Mouse (Mus musculus) heart, embryonic 14.5 days (tissue): Measurements from ENCODE around the gene Cnnm3. TPM values are rescaled to one million over a fixed set of nuclear protein-coding genes. Genes with fewer than 3 reads are reported as not detected.
A peak's percentile ranks its signal among the peaks of the same experiment; 100 is the strongest.

ENCODE experiments used
- ATAC-seq: fragments of 200-750 bp; cut with Nextera tagmentation; 2 replicates; pipeline ENCODE4 v1.8.0; 2017; ENCODE audit warnings: low read depth, moderate TSS enrichment; ENCODE audit not compliant: insufficient number of reproducible peaks, insufficient read depth, low FRiP score
- H3K27ac ChIP-seq, 2 experiments: fragments of 200-500 bp in 1 of 2; fragments of 300-500 bp in 1 of 2; sonication (generic) in 1 of 2; replicated peaks in 1 of 2; 2 replicates each; pipeline ENCODE4 v1.5.1; 2012 to 2014; ENCODE audit warnings: low read depth in 2 of 2, low read length in 2 of 2, control low read depth in 1 of 2, mild to moderate bottlenecking in 1 of 2, mixed read lengths in 1 of 2; ENCODE audit not compliant: control insufficient read depth in 1 of 2, insufficient read depth in 1 of 2
- H3K27me3 ChIP-seq: fragments of 300-500 bp; sonication (generic); 2 replicates; pipeline ENCODE4 v1.6.1; 2014; ENCODE audit warnings: mild to moderate bottlenecking, low read length, control low read depth; ENCODE audit not compliant: control insufficient read depth, insufficient read depth
- H3K36me3 ChIP-seq: fragments of 300-500 bp; sonication (generic); 2 replicates; pipeline ENCODE4 v1.6.1; 2014; ENCODE audit warnings: mild to moderate bottlenecking, control low read depth, low read length, mixed read lengths; ENCODE audit not compliant: control insufficient read depth, insufficient read depth
- H3K4me1 ChIP-seq, 2 experiments: fragments of 200-500 bp in 1 of 2; fragments of 300-500 bp in 1 of 2; sonication (generic) in 1 of 2; 2 replicates each; pipeline ENCODE4 v1.6.1; 2012 to 2014; ENCODE audit warnings: low read length in 2 of 2, control low read depth in 1 of 2, mixed read lengths in 1 of 2; ENCODE audit not compliant: control insufficient read depth in 2 of 2, insufficient read depth in 2 of 2
- H3K4me2 ChIP-seq: fragments of 300-500 bp; sonication (generic); 2 replicates; pipeline ENCODE4 v1.6.1; 2014; ENCODE audit warnings: mild to moderate bottlenecking, low read length
- H3K4me3 ChIP-seq, 2 experiments: fragments of 200-500 bp in 1 of 2; fragments of 300-500 bp in 1 of 2; sonication (generic) in 1 of 2; 2 replicates each; pipeline ENCODE4 v1.5.1; 2012 to 2014; ENCODE audit warnings: low read length in 2 of 2, mild to moderate bottlenecking in 2 of 2, control low read depth in 1 of 2, low read depth in 1 of 2, moderate library complexity in 1 of 2; ENCODE audit not compliant: control insufficient read depth in 1 of 2, insufficient read depth in 1 of 2
- H3K9ac ChIP-seq: fragments of 300-500 bp; sonication (generic); 2 replicates; pipeline ENCODE4 v1.6.1; 2014; ENCODE audit warnings: mild to moderate bottlenecking, low read length
- H3K9me3 ChIP-seq: fragments of 300-500 bp; sonication (generic); 2 replicates; pipeline ENCODE4 v1.6.1; 2016; ENCODE audit warnings: low read length, control low read depth; ENCODE audit not compliant: control insufficient read depth
- WGBS: fragments of 180-500 bp; shearing (Covaris S2); extraction: QIAGEN DNeasy Blood & Tissue Kit; methylation state at CpG from one replicate; pipeline ENCODE4 v1.1.7; 2014; 5-methylcytosine and 5-hydroxymethylcytosine counted together
- polyA plus RNA-seq: library from polyadenylated mRNA; unstranded; fragments of >200 nt; fragmentation: Nextera tagmentation; extraction: Ambion mirVana; gene quantifications from 2 replicates; pipeline ENCODE4 v1.2.1, GENCODE M21; 2014

The Cnnm3 gene
- polyA plus RNA-seq, 1 experiment from 2014 or later: 3.7 TPM

- Histone ChIP-seq H3K4me1 (peaks cover 33 to 57% of the 10 kb centered on the region in 2 experiments), H3K9ac (no peak overlapping the region), H3K4me3 (no peak overlapping the region), H3K9me3 (no peaks in the 10 kb centered on the region), H3K36me3 (peaks cover 39% of the 10 kb centered on the region), H3K4me2 (no peak overlapping the region), H3K27ac (no peak overlapping the region), H3K27me3 (no peaks in the 10 kb centered on the region)
- ATAC-seq: no peak
- 88% methylated on average over 4 of the region's 4 CpGs for WGBS
These were observed 17.6 kb downstream of the Cnnm3 start for GRCm38 (mm10) chr1:36529274-36529673.

- H3K9ac ChIP-seq: no peak overlapping the region
- 93% methylated on average over 4 of the region's 4 CpGs for WGBS
- H3K27me3 ChIP-seq: no peaks in the 10 kb centered on the region
- no peak for ATAC-seq
- peak overlapping the region; percentile 24 to 57; a peak in 3 of 4 replicates for H3K27ac ChIP-seq
- peaks cover 33% of the 10 kb centered on the region for H3K36me3 ChIP-seq
- no peak overlapping the region for H3K4me3 ChIP-seq
- H3K4me2 ChIP-seq: no peak overlapping the region
- no peaks in the 10 kb centered on the region for H3K9me3 ChIP-seq
- peaks cover 37 to 58% of the 10 kb centered on the region in 2 experiments for H3K4me1 ChIP-seq
These were observed 18.2 kb downstream of the Cnnm3 start for GRCm38 (mm10) chr1:36529875-36530274.

- no peak overlapping the region for H3K4me3 ChIP-seq
- H3K4me1 ChIP-seq: peaks cover 43 to 64% of the 10 kb centered on the region in 2 experiments
- no peak overlapping the region for H3K9ac ChIP-seq
- H3K27ac ChIP-seq: peak overlapping the region; percentile 24 to 57
- H3K4me2 ChIP-seq: no peak overlapping the region
- no peaks in the 10 kb centered on the region for H3K27me3 ChIP-seq
- H3K36me3 ChIP-seq: peaks cover 27% of the 10 kb centered on the region
- ATAC-seq: no peak
- WGBS: 63% methylated on average over 8 of the region's 8 CpGs
- H3K9me3 ChIP-seq: no peaks in the 10 kb centered on the region
These were observed 18.8 kb downstream of the Cnnm3 start for GRCm38 (mm10) chr1:36530485-36530884.

GRCm38 (mm10) chr1:36530962-36531361, 19.3 kb downstream of the Cnnm3 start:
- ATAC-seq: no peak
- Histone ChIP-seq H3K36me3 (peaks cover 22% of the 10 kb centered on the region), H3K4me2 (no peak overlapping the region), H3K4me3 (no peak overlapping the region), H3K9ac (no peak overlapping the region), H3K9me3 (no peaks in the 10 kb centered on the region), H3K4me1 (peaks cover 48 to 69% of the 10 kb centered on the region in 2 experiments), H3K27me3 (no peaks in the 10 kb centered on the region), H3K27ac (peak overlapping the region in 1 of 2 experiments; percentile 57; a peak in 3 of 4 replicates)
- WGBS: 86% methylated on average over 7 of the region's 7 CpGs

- no peak overlapping the region for H3K4me2 ChIP-seq
- H3K9me3 ChIP-seq: no peaks in the 10 kb centered on the region
- ATAC-seq: no peak
- H3K9ac ChIP-seq: no peak overlapping the region
- H3K4me3 ChIP-seq: no peak overlapping the region
- H3K4me1 ChIP-seq: peaks cover 52 to 74% of the 10 kb centered on the region in 2 experiments
- H3K36me3 ChIP-seq: peaks cover 17% of the 10 kb centered on the region
- WGBS: 62% methylated on average over 8 of the region's 12 CpGs
- H3K27ac ChIP-seq: peak overlapping the region; percentile 12 to 57; a peak in 2 of 4 replicates
- no peaks in the 10 kb centered on the region for H3K27me3 ChIP-seq
These were observed 19.8 kb downstream of the Cnnm3 start for GRCm38 (mm10) chr1:36531461-36531860.

GRCm38 (mm10) chr1:36533546-36533945, 21.9 kb downstream of the Cnnm3 start:
- Histone ChIP-seq H3K36me3 (peaks cover 17% of the 10 kb centered on the region), H3K4me2 (no peak overlapping the region), H3K27me3 (no peaks in the 10 kb centered on the region), H3K27ac (no peak overlapping the region; a peak in 1 of 4 replicates), H3K9me3 (no peaks in the 10 kb centered on the region), H3K4me1 (peaks cover 54 to 64% of the 10 kb centered on the region in 2 experiments), H3K4me3 (no peak overlapping the region), H3K9ac (peak overlapping the region; percentile 49)
- ATAC-seq: no peak
- 53% methylated on average over 6 of the region's 6 CpGs for WGBS

- H3K9ac ChIP-seq: peak overlapping the region; percentile 45; the same call in 1 of the 2 replicates
- no peak for ATAC-seq
- H3K4me3 ChIP-seq: no peak overlapping the region
- H3K4me1 ChIP-seq: peaks cover 58 to 70% of the 10 kb centered on the region in 2 experiments
- 57% methylated on average over 6 of the region's 6 CpGs for WGBS
- H3K36me3 ChIP-seq: peaks cover 26% of the 10 kb centered on the region
- no peaks in the 10 kb centered on the region for H3K27me3 ChIP-seq
- no peaks in the 10 kb centered on the region for H3K9me3 ChIP-seq
- no peak overlapping the region for H3K4me2 ChIP-seq
- peak overlapping the region in 1 of 2 experiments; percentile 93; a peak in 2 of 4 replicates for H3K27ac ChIP-seq
These were observed 23.0 kb downstream of the Cnnm3 start for GRCm38 (mm10) chr1:36534595-36535058.
